Mouse (Mus musculus): ENCODE data around the gene Ikbke. TPM values are rescaled to one million over a fixed set of nuclear protein-coding genes. Genes with fewer than 3 reads are reported as not detected.

Ikbke gene
- polyA plus RNA-seq, 1 experiment from 2014 or later = 0.67 TPM

DNA sequence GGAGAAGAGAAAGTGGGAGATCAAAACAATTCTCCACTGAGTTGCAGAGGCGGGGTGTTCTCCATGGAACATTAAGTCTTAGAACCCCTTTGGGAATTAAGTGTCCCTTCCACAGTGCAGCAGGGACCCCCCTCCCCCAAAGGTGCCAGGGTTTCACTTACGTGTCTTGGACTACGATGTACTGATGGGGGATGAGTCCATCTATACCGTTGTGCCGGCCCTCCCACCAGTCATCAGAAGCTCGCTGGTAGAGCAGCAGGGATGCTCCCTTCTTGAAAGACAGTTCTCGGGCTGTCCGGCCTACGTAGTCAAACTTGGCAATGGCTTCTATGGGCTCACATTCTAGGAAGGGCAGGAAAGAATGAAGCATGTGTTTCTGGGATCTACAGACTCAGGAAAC lies 18.8 kb upstream of the Ikbke start:
- H3K4me2 ChIP-seq (replicated peaks) = no peak overlapping the region
- no peak overlapping the region for H3K4me3 ChIP-seq
- no peak overlapping the region for H3K27ac ChIP-seq (replicated peaks)
- WGBS = 93% methylated on average over 9 of the region's 9 CpGs
- no peak for ATAC-seq (replicated peaks)
- H3K9ac ChIP-seq (replicated peaks) = no peak overlapping the region
- no peaks in the 10 kb centered on the region for H3K9me3 ChIP-seq
- H3K36me3 ChIP-seq = peaks cover 34% of the 10 kb centered on the region
- H3K4me1 ChIP-seq = peaks cover 11% of the 10 kb centered on the region
- no peaks in the 10 kb centered on the region for H3K27me3 ChIP-seq

- H3K9me3 ChIP-seq = no peaks in the 10 kb centered on the region
- 91% methylated on average over 7 of the region's 7 CpGs for WGBS
- H3K27ac ChIP-seq (replicated peaks) = no peak overlapping the region
- H3K27me3 ChIP-seq = no peaks in the 10 kb centered on the region
- H3K4me2 ChIP-seq (replicated peaks) = no peak overlapping the region
- no peak for ATAC-seq (replicated peaks)
- no peak overlapping the region for H3K9ac ChIP-seq (replicated peaks)
- no peak overlapping the region for H3K4me3 ChIP-seq
- H3K4me1 ChIP-seq = peaks cover 12% of the 10 kb centered on the region
- H3K36me3 ChIP-seq = peaks cover 41% of the 10 kb centered on the region
Measured at GRCm38 (mm10) chr1:131296726-131297125, 17.3 kb upstream of the Ikbke start.

GRCm38 (mm10) chr1:131295200-131295599 lies 15.8 kb upstream of the Ikbke start:
- peaks cover 44% of the 10 kb centered on the region for H3K36me3 ChIP-seq

GRCm38 (mm10) chr1:131293922-131294250 lies 14.5 kb upstream of the Ikbke start:
- Histone ChIP-seq H3K36me3 (peaks cover 43% of the 10 kb centered on the region), H3K4me2 (replicated peaks) (no peak overlapping the region), H3K27me3 (no peaks in the 10 kb centered on the region), H3K27ac (replicated peaks) (peak overlapping the region; percentile 77), H3K4me3 (no peak overlapping the region), H3K9me3 (no peaks in the 10 kb centered on the region), H3K9ac (replicated peaks) (no peak overlapping the region), H3K4me1 (peaks cover 10% of the 10 kb centered on the region)
- ATAC-seq (replicated peaks) = peak; percentile 68
- 68% methylated on average over 2 of the region's 2 CpGs for WGBS

More at GRCm38 (mm10) chr1:131295200-131295599, 15.8 kb upstream of the Ikbke start:
- H3K9me3 ChIP-seq = no peaks in the 10 kb centered on the region
- no peak overlapping the region for H3K4me2 ChIP-seq (replicated peaks)
- 74% methylated on average over 8 of the region's 8 CpGs for WGBS
- no peak overlapping the region for H3K27ac ChIP-seq (replicated peaks)
- H3K4me1 ChIP-seq = peaks cover 12% of the 10 kb centered on the region
- ATAC-seq (replicated peaks) = no peak
- H3K27me3 ChIP-seq = no peaks in the 10 kb centered on the region
- H3K9ac ChIP-seq (replicated peaks) = no peak overlapping the region
- H3K4me3 ChIP-seq = no peak overlapping the region

GRCm38 (mm10) chr1:131293221-131293921 lies 14.0 kb upstream of the Ikbke start:
- Histone ChIP-seq H3K27me3 (no peaks in the 10 kb centered on the region), H3K4me2 (replicated peaks) (no peak overlapping the region), H3K9ac (replicated peaks) (no peak overlapping the region), H3K4me3 (no peak overlapping the region), H3K36me3 (peaks cover 45% of the 10 kb centered on the region), H3K4me1 (peaks cover 10% of the 10 kb centered on the region), H3K27ac (replicated peaks) (peak overlapping the region; percentile 77), H3K9me3 (no peaks in the 10 kb centered on the region)
- WGBS = 70% methylated on average over 4 of the region's 4 CpGs
- ATAC-seq (replicated peaks) = no peak

- no peaks in the 10 kb centered on the region for H3K9me3 ChIP-seq
- H3K36me3 ChIP-seq = peaks cover 38% of the 10 kb centered on the region
- H3K9ac ChIP-seq (replicated peaks) = no peak overlapping the region
- 23% methylated on average over 2 of the region's 2 CpGs for WGBS
- no peak overlapping the region for H3K4me2 ChIP-seq (replicated peaks)
- H3K4me1 ChIP-seq = peaks cover 10% of the 10 kb centered on the region
- H3K27ac ChIP-seq (replicated peaks) = no peak overlapping the region
- peak; percentile 36; the same call in 1 of the 2 replicates for ATAC-seq (replicated peaks)
- H3K27me3 ChIP-seq = no peaks in the 10 kb centered on the region
- H3K4me3 ChIP-seq = no peak overlapping the region
Measured at GRCm38 (mm10) chr1:131290648-131291047, 11.2 kb upstream of the Ikbke start.

- peaks cover 11% of the 10 kb centered on the region for H3K4me1 ChIP-seq
- H3K9ac ChIP-seq (replicated peaks) = no peak overlapping the region
- no peaks in the 10 kb centered on the region for H3K9me3 ChIP-seq
- 87% methylated on average over 6 of the region's 6 CpGs for WGBS
- no peak for ATAC-seq (replicated peaks)
- H3K4me3 ChIP-seq = no peak overlapping the region
- H3K36me3 ChIP-seq = peaks cover 33% of the 10 kb centered on the region
- no peak overlapping the region for H3K4me2 ChIP-seq (replicated peaks)
- no peak overlapping the region for H3K27ac ChIP-seq (replicated peaks)
- no peaks in the 10 kb centered on the region for H3K27me3 ChIP-seq
Measured at GRCm38 (mm10) chr1:131288938-131289337, 9.5 kb upstream of the Ikbke start.

GRCm38 (mm10) chr1:131287267-131287666 lies 7.9 kb upstream of the Ikbke start:
- Histone ChIP-seq H3K9me3 (no peaks in the 10 kb centered on the region), H3K27ac (replicated peaks) (no peak overlapping the region), H3K4me3 (no peak overlapping the region), H3K27me3 (no peaks in the 10 kb centered on the region), H3K4me1 (0 out of 2 replicates have a peak, but pooled peaks cover 4% of the 10 kb centered on the region), H3K36me3 (peaks cover 28% of the 10 kb centered on the region), H3K4me2 (replicated peaks) (no peak overlapping the region), H3K9ac (replicated peaks) (no peak overlapping the region)
- no peak for ATAC-seq (replicated peaks)
- 77% methylated on average over 2 of the region's 2 CpGs for WGBS

GRCm38 (mm10) chr1:131286803-131287202 lies 7.4 kb upstream of the Ikbke start:
- WGBS = 89% methylated on average over 5 of the region's 5 CpGs
- no peaks in the 10 kb centered on the region for H3K27me3 ChIP-seq
- H3K36me3 ChIP-seq = peaks cover 25% of the 10 kb centered on the region
- no peak overlapping the region for H3K4me3 ChIP-seq
- no peak for ATAC-seq (replicated peaks)
- 0 out of 2 replicates have a peak, but pooled peaks cover 4% of the 10 kb centered on the region for H3K4me1 ChIP-seq
- H3K4me2 ChIP-seq (replicated peaks) = no peak overlapping the region
- H3K27ac ChIP-seq (replicated peaks) = no peak overlapping the region
- H3K9ac ChIP-seq (replicated peaks) = no peak overlapping the region
- H3K9me3 ChIP-seq = no peaks in the 10 kb centered on the region

DNA sequence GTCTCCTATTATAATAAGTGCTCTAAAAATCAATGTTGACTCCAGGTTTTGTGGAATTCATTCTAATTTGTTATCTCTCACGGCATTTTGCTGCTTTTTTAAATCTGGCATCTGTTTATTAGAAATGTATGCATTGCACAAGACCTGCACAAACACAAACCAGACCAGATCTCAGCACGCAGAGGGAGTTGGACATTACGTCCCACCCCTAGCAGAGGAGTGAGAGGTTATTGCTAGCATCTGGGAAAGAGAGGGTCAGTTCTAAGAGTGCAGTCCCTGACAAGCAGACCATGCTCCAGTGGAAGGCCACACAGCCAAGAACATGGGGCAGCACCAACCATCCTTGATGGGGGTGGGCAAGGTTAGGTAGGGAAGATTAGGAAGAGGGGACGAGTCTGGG lies 5.2 kb upstream of the Ikbke start:
- Histone ChIP-seq H3K4me1 (0 out of 2 replicates have a peak, but pooled peaks cover 4% of the 10 kb centered on the region), H3K27ac (replicated peaks) (no peak overlapping the region), H3K4me3 (no peak overlapping the region), H3K9me3 (no peaks in the 10 kb centered on the region), H3K9ac (replicated peaks) (no peak overlapping the region), H3K27me3 (no peaks in the 10 kb centered on the region), H3K4me2 (replicated peaks) (no peak overlapping the region), H3K36me3 (peaks cover 18% of the 10 kb centered on the region)
- no peak for ATAC-seq (replicated peaks)
- WGBS = 91% methylated on average over 4 of the region's 4 CpGs

GRCm38 (mm10) chr1:131284167-131284566 lies 4.8 kb upstream of the Ikbke start:
- Histone ChIP-seq H3K27me3 (no peaks in the 10 kb centered on the region), H3K4me1 (0 out of 2 replicates have a peak, but pooled peaks cover 4% of the 10 kb centered on the region), H3K27ac (replicated peaks) (no peak overlapping the region), H3K9ac (replicated peaks) (no peak overlapping the region), H3K4me3 (no peak overlapping the region), H3K36me3 (peaks cover 14% of the 10 kb centered on the region), H3K4me2 (replicated peaks) (no peak overlapping the region), H3K9me3 (no peaks in the 10 kb centered on the region)
- ATAC-seq (replicated peaks) = 0 out of 2 replicates have a peak, but pooled peaks have one; percentile 36
- 54% methylated on average over 1 of the region's 1 CpGs for WGBS

DNA sequence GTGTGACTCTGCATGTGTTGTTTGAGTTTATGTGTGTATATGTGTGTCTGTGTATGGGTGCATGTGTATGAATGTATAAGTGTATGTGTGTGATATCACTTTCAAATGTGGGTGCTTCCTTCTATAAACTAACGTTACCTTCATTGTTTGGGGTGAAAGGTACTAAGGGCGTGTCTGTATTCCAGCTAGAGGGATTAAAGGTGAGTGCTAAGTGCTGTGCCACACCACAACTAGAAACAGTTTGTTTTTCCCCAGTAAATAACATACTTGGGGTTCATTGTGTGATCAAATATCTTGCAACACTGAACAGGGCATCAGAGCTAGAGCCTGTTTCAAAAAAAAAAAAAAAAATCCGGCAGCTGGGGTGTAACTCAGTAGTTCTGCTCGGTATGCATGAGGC lies 2.3 kb upstream of the Ikbke start:
- no peak for ATAC-seq (replicated peaks)
- Histone ChIP-seq H3K27ac (replicated peaks) (no peak overlapping the region), H3K9me3 (no peaks in the 10 kb centered on the region), H3K36me3 (peaks cover 2% of the 10 kb centered on the region; the same call in 1 of the 2 replicates), H3K9ac (replicated peaks) (no peak overlapping the region), H3K4me3 (no peak overlapping the region), H3K4me2 (replicated peaks) (no peak overlapping the region), H3K4me1 (0 out of 2 replicates have a peak, but pooled peaks cover 4% of the 10 kb centered on the region), H3K27me3 (no peaks in the 10 kb centered on the region)
- WGBS = 53% methylated on average over 4 of the region's 4 CpGs

DNA sequence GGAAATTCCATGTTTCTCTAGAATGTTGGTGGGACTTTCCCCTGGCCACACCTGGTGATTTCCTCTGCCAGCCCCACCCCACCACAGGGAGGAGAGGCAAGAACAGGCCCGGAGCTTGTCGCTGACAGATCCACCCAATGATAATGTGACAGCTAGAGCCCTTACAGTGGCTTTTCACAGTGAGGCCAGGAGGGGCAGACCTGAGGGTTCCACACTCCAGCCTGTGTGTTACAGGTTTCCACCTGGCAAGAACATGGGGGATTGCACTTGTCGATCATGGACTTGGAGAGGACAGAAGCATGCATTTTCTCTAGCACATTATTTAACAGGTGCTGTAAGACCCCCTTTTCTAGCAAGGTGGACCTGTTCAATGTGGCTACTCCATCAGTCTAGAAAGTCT lies 874 bp upstream of the Ikbke start:
- WGBS = 62% methylated on average over 3 of the region's 3 CpGs
- 0 out of 2 replicates have a peak, but pooled peaks cover under 1% of the 10 kb centered on the region for H3K4me1 ChIP-seq
- H3K27ac ChIP-seq (replicated peaks) = no peak overlapping the region
- no peaks in the 10 kb centered on the region for H3K27me3 ChIP-seq
- no peak overlapping the region for H3K9ac ChIP-seq (replicated peaks)
- H3K9me3 ChIP-seq = no peaks in the 10 kb centered on the region
- H3K4me2 ChIP-seq (replicated peaks) = no peak overlapping the region
- no peak for ATAC-seq (replicated peaks)
- H3K4me3 ChIP-seq = no peak overlapping the region
- H3K36me3 ChIP-seq = no peaks in the 10 kb centered on the region

Data from forebrain, embryonic 15.5 days (tissue).